Mouse (Mus musculus): ENCODE measurements around the gene Atp6v0a2.

The Atp6v0a2 gene

DNA sequence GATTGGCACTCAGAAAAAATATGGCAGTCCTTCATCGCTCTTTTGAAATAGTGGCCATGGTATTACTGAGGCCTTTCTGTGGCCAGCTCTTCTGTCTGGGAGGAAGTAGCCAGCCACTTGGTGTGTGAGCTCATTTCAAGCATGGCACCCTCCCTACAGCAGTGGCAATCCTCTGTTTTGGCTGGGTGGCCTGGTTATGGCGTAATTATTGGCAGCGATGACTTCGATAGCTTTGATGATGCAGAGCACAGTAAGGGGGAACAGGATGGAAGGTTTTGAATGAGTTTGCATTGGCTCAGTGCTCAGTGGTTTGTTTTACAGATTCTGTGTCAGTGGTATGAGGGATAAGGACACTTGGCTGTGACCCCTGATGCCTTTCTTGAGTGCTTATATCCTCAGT lies 8.3 kb downstream of the Atp6v0a2 start:
- no peak for DNase-seq (ENCODE audit: low spot score in 2 of 2)

DNA sequence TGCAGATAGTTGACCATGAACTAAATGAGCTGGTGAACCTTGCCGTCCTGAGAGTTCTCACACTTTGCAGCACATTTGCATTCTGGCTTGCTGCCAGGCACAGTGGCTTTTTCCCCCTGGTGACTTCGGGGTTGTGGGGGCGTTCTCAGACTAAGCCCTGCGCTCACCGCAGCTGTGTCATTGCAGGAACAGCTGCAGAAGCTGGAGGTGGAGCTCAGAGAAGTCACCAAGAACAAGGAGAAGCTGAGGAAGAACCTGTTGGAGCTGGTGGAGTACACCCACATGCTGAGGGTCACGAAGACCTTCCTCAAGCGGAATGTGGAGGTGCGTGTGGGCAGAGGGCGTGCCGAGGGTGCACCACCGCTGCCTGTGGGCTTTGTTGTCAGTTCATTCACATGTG lies 8.9 kb downstream of the Atp6v0a2 start:
- peak; percentile 25 to 50 for DNase-seq (ENCODE audit: low spot score in 2 of 2)

DNA sequence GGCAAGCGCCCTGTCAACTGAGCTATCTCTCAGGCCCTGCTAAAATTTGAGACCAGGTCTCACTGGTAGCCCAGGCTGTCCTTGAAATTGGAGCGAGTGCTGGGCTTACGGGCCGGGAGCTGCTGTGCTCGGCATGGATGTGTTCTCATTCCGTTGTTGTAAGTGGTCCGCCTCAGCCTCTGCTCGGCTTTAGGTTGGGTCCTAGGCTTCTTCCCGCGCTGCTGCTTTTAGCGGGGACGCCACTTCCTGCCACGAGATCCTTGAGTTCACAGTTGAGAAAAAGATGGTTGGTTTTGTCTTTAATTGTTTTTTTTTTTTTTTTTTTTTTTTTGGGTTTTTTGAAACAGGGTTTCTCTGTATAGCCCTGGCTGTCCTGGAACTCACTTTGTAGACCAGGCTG lies 9.5 kb downstream of the Atp6v0a2 start:
- no peak for DNase-seq (ENCODE audit: low spot score in 2 of 2)

DNA sequence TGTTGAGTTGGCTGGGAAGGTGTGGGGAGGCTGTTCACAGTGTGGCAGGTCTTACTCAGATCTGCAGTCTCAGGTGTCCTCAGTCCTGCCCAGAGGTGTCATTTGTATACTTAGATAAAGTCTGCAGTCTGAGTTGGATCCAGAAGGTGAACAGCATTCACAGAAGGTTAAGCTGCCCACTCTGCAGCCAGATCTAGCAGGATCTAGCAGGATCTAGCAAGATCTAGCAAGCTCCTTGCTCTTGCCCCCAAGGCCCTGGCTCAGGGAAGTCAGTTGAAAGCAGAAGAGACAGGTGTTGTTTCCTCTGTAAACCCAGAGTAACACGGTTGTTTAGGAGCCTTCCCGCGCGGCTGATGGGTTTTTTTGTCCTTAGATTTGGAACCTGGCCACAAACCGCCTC lies 85.4 kb downstream of the Atp6v0a2 start:
- DNase-seq (ENCODE audit: low spot score in 2 of 2) = no peak

DNA sequence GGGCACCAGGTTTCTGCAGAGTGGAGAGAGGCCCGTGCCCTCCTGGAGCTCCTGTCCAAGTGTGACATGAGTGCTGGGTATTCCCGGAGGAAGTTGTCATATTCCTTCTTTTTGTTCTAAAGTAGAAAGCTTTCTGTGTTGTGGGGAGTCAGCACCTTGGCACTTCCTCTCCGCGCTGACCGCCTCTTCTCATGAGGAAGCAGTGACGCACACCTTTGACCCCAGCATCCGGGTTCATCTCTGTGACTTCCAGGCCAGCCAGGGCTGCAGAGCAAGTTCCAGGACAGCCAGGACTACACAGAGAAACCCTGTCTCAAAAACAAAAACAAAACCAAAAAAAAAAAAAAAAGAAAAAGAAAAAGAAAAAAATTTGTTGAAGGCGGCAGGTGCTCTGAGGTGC lies 86.8 kb downstream of the Atp6v0a2 start:
- no peak for DNase-seq (ENCODE audit: low spot score in 2 of 2)

DNA sequence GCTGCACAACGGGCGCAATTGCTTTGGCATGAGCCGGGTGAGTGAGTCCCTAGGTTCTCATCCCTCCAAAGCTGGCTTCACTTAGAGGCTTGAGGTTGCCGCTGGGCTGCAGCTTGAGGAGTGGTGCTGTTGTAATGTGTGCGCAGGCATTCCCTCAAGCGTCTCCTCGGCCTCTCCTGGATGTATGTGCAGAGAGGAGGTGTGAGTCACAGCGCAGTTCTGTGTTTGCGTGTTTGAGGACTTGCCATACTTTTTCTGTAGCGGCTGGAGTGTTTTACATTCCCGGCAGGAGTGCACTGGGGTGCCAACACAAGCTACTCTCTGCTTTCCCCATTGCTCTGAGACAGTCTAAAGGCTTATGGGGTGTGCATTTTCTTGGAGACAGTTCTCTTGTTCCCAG lies 89.6 kb downstream of the Atp6v0a2 start:
- DNase-seq (ENCODE audit: low spot score in 2 of 2) = no peak

DNA sequence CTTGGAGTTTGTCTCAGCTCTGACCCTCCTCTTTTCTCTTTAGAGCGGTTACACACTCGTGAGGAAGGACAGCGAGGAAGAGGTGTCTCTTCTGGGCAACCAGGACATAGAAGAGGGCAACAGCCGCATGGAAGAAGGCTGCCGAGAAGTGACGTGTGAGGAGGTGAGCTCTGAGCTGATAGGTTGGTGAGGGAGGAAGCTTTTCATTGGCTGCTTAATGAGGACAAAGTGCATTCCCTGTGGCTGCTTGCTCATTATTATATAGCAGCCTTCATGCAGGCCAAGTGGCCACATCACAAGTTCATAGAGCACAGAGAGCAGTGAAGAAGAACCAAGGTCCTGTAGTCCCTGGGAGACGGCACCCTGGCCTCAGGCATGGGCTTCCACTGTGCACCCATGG lies 90.0 kb downstream of the Atp6v0a2 start:
- no peak for DNase-seq (ENCODE audit: low spot score in 2 of 2)

DNA sequence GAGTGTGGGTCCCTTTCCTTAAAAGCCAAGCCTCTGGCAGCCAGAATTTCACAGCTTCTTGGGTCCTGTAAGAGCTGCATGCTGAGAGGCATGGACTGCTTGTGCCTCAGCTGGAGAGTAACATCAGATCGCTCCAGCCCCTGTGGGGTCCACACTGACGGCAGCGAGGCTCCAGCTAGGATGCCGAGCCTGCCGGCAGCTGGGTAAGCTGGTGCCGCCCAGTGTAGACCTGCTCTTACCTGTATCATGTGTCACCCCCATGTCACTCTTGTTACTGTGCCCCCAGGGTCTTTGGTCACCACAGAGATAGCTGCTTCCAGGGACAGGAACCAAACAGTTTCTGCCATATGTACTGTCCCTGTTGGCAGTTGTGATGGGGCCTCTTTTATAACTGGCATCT lies 94.7 kb downstream of the Atp6v0a2 start:
- DNase-seq (ENCODE audit: low spot score in 2 of 2) = no peak

DNA sequence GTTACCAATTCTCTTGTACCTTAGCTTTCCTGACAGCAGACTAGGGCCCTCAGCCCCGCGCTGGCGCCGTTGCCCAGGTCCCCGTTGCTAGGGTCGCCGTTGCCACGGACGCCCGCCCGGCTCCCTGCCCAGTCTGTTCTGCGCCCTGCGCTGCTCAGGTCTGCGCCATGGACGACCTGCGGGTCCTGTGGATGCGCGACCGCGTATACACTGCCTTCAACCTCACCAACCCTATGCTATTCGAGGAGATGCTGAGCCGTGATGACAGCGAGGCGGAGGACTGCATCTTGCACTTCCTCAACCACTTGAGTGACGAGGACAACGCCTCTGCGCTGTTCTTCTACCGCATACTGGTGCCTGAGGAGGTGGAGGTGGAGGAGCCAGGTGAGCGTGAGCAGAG lies 96.6 kb downstream of the Atp6v0a2 start, which contains the start of gene Dnah10:
Dnah10 (plus strand) TSS at position 89 of the 400 bp plus-strand sequence.
- DNase-seq (ENCODE audit: low spot score in 2 of 2) = peak; percentile 65 to 66

DNA sequence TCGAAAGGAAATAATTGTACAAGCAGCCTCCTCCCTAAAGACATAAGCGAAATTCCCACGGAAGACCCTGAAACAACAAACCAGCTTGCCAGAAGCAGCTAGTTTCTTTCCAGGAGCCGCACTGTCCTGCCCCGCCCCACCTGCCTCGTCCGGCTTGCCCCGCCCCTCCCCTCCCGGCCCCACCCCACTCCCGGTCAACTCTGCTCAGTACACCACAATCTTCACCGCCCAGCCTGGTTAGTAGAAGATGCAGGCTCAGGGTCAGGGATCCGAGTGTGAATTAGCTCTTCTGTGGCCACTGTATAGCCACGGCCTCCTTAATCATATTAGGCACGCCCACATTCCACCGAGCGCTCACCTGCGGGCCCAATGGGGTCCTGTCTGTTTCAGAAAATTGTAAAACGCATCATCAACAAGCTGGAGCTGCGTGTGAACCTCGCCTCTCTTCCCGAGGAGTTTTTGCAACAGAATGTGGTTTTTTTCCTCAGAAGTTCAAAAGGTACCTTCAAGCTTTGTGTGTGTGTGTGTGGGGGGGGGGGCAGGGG lies 101.4 kb downstream of the Atp6v0a2 start:
- no peak for DNase-seq (ENCODE audit: low spot score in 2 of 2)

DNA sequence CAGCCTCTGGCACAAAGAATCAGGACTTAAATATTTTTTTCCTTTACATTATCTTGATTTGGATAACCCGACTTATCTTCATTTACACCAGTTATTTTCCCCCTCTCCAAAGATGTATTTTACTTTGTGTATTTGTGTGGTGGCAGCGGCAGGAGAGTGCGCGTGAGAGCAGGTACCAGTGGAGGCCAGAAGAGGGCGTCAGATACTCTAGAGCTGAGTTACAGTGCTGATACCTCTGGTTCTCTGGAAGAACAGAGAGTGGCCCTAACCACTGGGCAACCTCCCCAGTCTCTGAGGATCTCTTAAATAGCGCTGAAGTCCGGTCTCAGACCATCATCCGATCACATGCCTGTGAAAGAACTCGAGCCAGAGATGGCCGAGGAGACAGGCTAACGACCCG lies 105.6 kb downstream of the Atp6v0a2 start:
- no peak for DNase-seq (ENCODE audit: low spot score in 2 of 2)

DNA sequence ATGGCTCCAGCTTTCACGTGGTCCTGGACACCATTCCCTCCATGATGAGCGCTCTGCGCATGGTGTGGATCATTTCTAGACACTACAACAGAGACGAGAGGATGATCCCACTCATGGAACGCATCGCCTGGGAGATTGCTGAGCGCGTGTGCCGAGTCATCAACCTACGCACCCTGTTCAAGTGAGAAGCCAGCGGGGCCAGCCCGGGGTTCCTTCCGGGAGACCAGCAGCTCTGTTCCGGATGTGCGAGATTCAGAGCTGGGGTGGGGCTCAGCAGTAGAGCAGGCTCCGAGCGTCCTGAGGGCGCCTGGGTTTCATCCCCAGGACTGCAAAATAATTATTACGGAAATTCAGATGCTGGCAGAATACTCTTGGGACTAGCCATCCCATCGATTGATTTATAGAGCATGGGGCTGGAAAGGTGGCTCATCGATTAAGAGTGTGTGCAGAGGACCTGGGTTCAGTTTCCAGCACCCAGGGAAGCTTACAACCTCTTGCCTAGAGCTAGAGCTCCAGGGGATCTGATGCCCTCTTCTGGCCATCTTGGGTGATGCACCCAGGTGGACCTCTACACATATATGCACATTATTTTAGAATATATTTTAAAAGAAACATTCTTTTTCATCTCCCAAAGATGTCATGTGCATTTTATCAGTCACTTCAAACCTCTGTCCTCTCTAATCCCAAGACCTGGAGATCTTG lies 113.7 kb downstream of the Atp6v0a2 start:
- no peak for DNase-seq (ENCODE audit: low spot score in 2 of 2)

DNA sequence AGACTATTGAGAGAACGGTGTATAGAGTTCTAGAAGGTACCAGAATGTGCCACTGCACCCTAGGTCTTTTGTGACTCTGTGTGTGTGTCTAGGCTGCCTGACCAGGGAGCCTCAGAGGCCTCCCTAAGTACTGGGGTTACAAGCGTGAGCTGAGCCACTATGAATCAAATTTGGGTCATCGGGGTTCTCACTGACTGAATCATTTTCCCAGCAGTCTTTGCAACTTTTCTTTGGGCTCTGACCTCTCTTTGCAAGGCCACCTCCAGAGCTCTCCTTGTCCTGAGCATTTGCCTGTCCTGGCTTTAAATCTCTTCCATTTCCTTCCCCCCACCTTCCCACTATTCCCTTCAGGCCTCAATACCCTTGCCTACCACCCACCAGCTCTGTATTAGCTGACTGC lies 115.5 kb downstream of the Atp6v0a2 start:
- no peak for DNase-seq (ENCODE audit: low spot score in 2 of 2)

DNA sequence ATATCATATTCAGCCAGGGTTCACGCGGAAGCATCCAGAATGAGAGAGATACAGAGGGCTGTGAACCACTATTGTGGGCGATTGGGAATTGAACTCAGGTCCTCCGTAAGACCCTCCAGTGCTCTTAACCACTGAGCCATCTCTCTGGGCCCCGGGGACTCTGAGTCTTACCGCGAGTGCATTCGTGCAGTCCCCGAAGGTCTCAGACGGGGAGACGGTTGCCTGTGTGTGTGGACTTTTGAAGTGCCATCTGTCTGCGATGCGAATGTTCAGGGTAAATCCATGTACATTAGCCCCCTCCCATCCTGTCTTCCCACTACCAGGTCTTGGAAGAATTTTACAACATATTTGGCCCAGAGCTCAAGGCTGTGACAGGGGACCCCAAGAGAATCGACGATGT lies 117.8 kb downstream of the Atp6v0a2 start:
- DNase-seq (ENCODE audit: low spot score in 2 of 2) = no peak

DNA sequence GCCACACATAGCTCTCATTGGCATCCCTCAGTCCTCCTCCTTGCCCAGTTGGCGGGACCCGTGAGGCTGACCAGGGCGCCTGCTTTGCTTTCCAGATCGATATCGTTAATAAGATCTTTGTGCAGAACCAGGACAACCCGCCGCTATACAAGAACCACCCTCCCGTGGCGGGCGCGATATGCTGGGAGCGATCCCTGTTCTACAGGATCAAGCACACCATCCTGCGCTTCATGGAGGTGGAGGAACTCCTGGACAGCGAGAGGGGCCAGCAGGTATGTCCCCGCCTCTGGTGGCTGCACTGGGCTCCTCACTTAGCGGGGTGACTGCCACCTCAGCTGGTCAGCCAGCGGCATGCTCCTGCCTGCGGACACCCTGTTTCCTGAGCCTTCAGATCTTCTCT lies 119.9 kb downstream of the Atp6v0a2 start:
- no peak for DNase-seq (ENCODE audit: low spot score in 2 of 2)

DNA sequence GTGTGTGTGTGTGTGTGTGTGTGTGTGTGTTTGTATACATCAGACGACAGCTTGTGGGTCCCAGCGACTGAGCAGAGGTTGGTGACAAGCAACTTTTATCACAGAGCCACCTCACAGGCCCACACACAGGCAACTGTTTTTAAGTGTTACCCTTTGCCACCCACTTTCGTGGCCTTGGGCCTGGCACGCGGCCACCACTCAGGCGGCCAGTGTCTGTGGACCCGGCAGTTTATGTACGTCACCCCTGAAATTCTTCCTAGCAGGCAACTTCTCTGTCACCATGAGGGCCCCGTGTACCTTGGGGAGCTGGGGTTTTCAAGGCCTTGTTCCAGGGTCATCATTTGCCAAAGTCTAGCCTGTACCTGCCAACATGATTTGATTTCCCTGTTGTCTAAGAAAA lies 123.3 kb downstream of the Atp6v0a2 start:
- DNase-seq (ENCODE audit: low spot score in 2 of 2) = no peak

DNA sequence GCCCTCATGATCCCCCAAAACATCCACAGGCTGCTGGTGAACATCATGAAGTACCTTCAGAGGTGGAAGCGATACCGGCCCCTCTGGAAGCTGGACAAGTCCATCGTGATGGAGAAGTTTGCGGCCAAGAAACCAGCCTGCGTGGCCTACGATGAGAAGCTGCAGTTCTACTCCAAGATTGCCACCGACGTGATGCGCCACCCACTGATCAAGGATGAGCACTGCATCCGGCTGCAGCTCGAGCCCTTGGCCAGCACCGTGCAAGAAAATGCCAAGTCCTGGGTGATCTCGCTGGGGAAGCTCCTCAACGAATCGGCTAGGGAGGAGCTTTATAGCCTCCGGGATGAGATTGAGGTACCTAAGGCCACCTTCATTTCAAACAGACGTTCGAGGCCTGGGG lies 132.6 kb downstream of the Atp6v0a2 start:
- peak in 1 of 2 experiments; percentile 10 for DNase-seq (ENCODE audit: low spot score in 2 of 2)

DNA sequence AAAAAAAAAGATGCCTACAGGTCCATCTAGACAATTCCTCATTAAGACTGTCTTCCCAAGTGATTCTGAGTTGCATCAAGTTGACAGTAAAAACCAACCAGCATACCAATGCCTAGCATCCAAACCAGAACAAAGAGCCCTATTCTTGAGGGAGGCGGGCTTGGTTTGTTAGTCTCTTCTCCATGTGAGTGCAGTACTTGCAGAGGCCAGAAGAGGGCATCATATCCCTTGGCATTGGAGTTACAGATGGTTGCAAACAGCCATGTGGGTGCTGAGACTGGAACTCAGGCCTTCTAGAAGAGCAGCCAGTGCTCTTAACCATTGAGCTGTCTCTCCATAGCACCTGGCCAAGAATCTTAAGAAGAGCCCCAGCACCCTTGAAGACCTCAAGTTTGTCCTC lies 133.4 kb downstream of the Atp6v0a2 start:
- DNase-seq (ENCODE audit: low spot score in 2 of 2) = no peak

Measured in right cerebral cortex, adult 2 months (tissue).